Mouse (Mus musculus): ENCODE results near the gene Psors1c2.

- TF ChIP-seq GATA1 (IDR thresholded peaks at IDR 0.05; ENCODE audit: borderline replicate concordance, low read length) (no peak), FLI1 (IDR thresholded peaks at IDR 0.05; ENCODE audit: low read length) (no peak)
These were observed 25.3 kb upstream of the Psors1c2 start for GRCm38 (mm10) chr17:35507556-35508260.

Data from megakaryocyte, embryonic 14.5 days (primary cell).